Mouse (Mus musculus) erythroblast, embryonic 14.5 days (primary cell): ENCODE results near the gene Smim8. TPM values are rescaled to one million over a fixed set of nuclear protein-coding genes. Genes with fewer than 3 reads are reported as not detected.
A peak's percentile ranks its signal among the peaks of the same experiment; 100 is the strongest.
"Not testable (repeated sequence)": the region's sequence is repeated elsewhere in the genome, so short reads cannot be mapped to it uniquely, and the experiment has no call there.

Experiments used
- H3K27me3 ChIP-seq: 2 replicates; pipeline ENCODE4 v1.6.1; 2012; ENCODE audit warnings: inconsistent platforms; ENCODE audit not compliant: control insufficient read depth
- H3K36me3 ChIP-seq: 2 replicates; pipeline ENCODE4 v1.6.1; 2012; ENCODE audit warnings: mild to moderate bottlenecking, inconsistent platforms; ENCODE audit not compliant: control insufficient read depth
- H3K4me1 ChIP-seq: 2 replicates; pipeline ENCODE4 v1.6.1; 2012; ENCODE audit warnings: inconsistent platforms; ENCODE audit not compliant: control insufficient read depth
- H3K4me3 ChIP-seq: replicated peaks from 2 replicates; pipeline ENCODE3; 2012; ENCODE audit warnings: moderate library complexity, mild to moderate bottlenecking, inconsistent platforms
- H3K9me3 ChIP-seq: 2 replicates; pipeline ENCODE4 v1.6.1; 2012; ENCODE audit warnings: low read length, inconsistent platforms, mixed read lengths; ENCODE audit not compliant: control insufficient read depth
- GATA1 ChIP-seq: IDR thresholded peaks from 2 replicates; pipeline ENCODE4 v1.6.1; 2012; ENCODE audit warnings: low read length, inconsistent platforms, mixed read lengths
- TAL1 ChIP-seq: IDR thresholded peaks from 3 replicates; pipeline ENCODE4 v1.6.1; 2012; ENCODE audit warnings: low read length, inconsistent platforms, mixed read lengths
- polyA plus RNA-seq: library from polyadenylated mRNA; stranded (reverse); fragments of >175 nt; gene quantifications from 2 replicates; pipeline ENCODE4 v1.2.3, GENCODE M21; 2012

The Smim8 gene
- polyA plus RNA-seq, 1 experiment = 1.4 TPM

GRCm38 (mm10) chr4:34784865-34785264 is 6.6 kb upstream of the Smim8 start:
- Histone ChIP-seq H3K9me3 (no peaks in the 10 kb centered on the region), H3K36me3 (no peaks in the 10 kb centered on the region), H3K4me3 (no peak overlapping the region), H3K4me1 (no peaks in the 10 kb centered on the region), H3K27me3 (no peaks in the 10 kb centered on the region)
- TF ChIP-seq TAL1 (no peak), GATA1 (no peak)

DNA sequence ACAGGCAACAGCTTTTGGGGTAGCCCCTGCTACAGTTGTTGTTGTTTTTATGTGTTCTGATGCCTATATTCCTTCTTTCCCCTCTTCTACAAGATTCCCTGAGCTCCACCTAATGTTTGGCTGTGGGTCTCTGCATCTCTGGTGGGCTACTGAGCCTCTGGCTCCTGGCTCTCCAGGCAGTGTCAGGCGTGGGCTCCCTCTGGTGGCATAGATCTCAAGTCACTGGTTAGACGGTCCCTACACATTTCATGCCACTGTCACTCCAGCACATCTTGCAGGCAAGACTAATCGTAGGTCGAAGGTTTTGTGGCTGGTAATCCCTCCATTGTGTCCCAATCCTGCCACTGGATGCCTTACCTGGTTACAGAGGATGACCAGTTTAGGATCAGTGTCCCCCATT is 4.5 kb upstream of the Smim8 start:
- H3K36me3 ChIP-seq = no peaks in the 10 kb centered on the region
- no peaks in the 10 kb centered on the region for H3K27me3 ChIP-seq
- TF ChIP-seq GATA1 = no peak
- TF ChIP-seq TAL1 = no peak
- no peaks in the 10 kb centered on the region for H3K9me3 ChIP-seq
- H3K4me1 ChIP-seq = peaks cover 5% of the 10 kb centered on the region
- H3K4me3 ChIP-seq = no peak overlapping the region

DNA sequence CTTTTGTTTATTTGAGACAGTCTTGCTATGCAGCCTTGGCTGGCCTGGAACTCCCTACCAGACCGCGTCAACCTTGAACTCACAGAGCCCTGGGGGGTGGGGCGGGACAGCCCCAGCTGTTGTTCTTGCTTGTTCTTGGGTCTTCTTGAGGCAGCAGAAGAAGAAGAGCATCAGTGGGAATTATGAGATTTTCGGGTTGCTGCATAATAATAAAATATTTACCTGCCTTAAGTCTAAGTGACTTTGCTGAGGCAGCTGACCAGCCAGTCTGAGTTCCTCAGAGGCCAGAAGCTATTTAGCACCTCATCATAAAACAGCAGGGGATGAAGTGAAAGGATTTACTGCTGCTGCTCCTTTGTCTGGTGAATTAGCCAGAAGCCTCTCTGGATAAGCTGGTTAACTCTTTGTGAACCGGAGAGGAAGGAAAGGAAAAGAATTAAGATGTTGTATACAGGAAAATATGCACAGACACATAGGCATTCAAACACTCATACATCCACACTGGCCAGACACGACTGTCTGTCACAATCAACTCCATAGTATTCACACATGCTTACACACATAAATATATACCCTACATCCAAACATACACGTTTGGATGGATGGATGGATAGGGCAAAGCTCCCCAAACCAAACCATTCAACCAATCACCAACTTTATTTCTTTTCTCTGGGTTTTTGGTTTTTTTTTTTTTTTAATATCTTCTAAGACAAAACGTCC is 6.4 kb downstream of the Smim8 start:
- Histone ChIP-seq H3K27me3 (no peaks in the 10 kb centered on the region), H3K9me3 (no peaks in the 10 kb centered on the region), H3K4me3 (no peak overlapping the region), H3K4me1 (peaks cover 11% of the 10 kb centered on the region), H3K36me3 (no peaks in the 10 kb centered on the region; the same call in 1 of the 2 replicates)
- TF ChIP-seq GATA1 (no peak), TAL1 (no peak)

- Histone ChIP-seq H3K9me3 (no peaks in the 10 kb centered on the region), H3K4me3 (no peak within 1 kb of the TSS), H3K4me1 (no peaks in the 10 kb centered on the region), H3K27me3 (no peaks in the 10 kb centered on the region), H3K36me3 (no peaks in the 10 kb centered on the region)
- TF ChIP-seq TAL1 = no peak
- TF ChIP-seq GATA1 = no peak
Observed at GRCm38 (mm10) chr4:34756163-34756562, 22.1 kb downstream of the Smim8 start, which contains the start of gene Gm136. Gene Gm136 (minus strand): TSS chr4:34756263.

- no peak overlapping the region for H3K4me3 ChIP-seq
- no peaks in the 10 kb centered on the region for H3K9me3 ChIP-seq
- H3K27me3 ChIP-seq = no peaks in the 10 kb centered on the region
- TF ChIP-seq TAL1 = no peak
- TF ChIP-seq GATA1 = no peak
- no peaks in the 10 kb centered on the region for H3K36me3 ChIP-seq
- no peaks in the 10 kb centered on the region for H3K4me1 ChIP-seq
Observed at GRCm38 (mm10) chr4:34749236-34749635, 29.0 kb downstream of the Smim8 start.

DNA sequence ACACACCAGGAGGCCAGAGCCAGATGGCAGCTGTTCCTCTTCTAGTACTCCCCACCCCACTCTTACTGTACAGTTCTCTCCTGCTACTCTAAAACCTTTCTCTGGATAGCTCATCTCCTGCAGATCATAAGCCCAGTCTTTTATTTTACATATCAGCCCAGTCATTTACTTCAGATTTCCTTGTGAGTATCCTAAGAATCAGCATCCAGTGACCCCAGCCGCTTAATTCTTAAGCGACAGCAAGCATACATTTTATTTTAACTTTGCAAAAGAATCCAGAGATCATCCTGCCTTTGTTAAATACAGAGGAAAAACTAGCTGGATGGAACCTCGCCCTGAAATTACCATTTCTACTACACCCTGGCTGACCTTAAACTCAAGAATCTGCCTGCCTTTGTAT is 43.8 kb downstream of the Smim8 start:
- TF ChIP-seq GATA1 (no peak), TAL1 (no peak)
- no peaks in the 10 kb centered on the region for H3K36me3 ChIP-seq
- no peaks in the 10 kb centered on the region for H3K9me3 ChIP-seq
- H3K27me3 ChIP-seq = peaks cover 10% of the 10 kb centered on the region
- H3K4me1 ChIP-seq = peaks cover 8% of the 10 kb centered on the region
- no peak overlapping the region for H3K4me3 ChIP-seq

DNA sequence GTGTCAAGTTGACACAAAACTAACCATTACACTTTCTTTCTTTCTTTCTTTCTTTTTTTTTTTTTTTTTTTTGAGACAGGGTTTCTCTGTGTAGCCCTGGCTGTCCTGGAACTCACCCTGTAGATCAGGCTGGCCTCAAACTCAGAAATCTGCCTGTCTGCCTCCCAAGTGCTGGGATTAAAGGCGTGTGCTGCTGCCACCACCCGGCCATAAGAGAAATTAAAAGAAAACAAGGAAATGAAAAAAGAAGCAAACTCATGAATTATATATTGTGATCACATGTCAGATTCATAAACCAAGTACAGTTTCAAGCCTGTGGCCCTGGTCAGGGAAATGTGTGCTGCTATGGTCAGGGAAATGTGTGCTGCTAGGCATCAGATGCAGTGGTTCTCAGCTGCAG is 44.8 kb downstream of the Smim8 start:
- H3K4me3 ChIP-seq, H3K4me1 ChIP-seq, H3K36me3 ChIP-seq, H3K9me3 ChIP-seq: not testable (repeated sequence)
- peaks cover 15% of the 10 kb centered on the region for H3K27me3 ChIP-seq

- peak within 1 kb of the TSS; percentile 49 for H3K4me3 ChIP-seq
- no peaks in the 10 kb centered on the region for H3K36me3 ChIP-seq
- H3K9me3 ChIP-seq = no peaks in the 10 kb centered on the region
- peaks cover 8% of the 10 kb centered on the region for H3K4me1 ChIP-seq
- H3K27me3 ChIP-seq = peaks cover 18% of the 10 kb centered on the region
- TF ChIP-seq GATA1 = no peak
- no peak for TF ChIP-seq TAL1
Observed at GRCm38 (mm10) chr4:34729851-34730341, 48.3 kb downstream of the Smim8 start, which contains the start of gene Cfap206. Gene Cfap206 (minus strand): TSS chr4:34730206.

DNA sequence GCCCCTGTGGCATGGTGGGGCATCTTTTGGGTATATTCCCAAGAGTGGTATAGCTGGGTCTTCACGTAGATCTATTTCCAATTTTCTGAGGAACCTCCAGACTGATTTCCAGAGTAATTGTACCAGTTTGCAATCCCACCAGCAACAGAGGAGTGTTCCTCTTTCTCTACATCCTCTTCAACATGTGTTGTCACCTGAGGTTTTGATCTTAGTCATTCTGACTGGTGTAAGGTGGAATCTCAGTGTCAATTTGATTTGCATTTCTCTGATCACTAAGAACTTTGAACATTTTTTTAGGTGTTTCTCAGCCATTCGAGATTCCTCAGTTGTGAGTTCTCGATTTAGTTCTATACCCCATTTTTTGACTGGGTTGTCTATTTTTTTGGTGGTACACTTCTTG is 52.5 kb downstream of the Smim8 start:
- H3K4me1 ChIP-seq, H3K36me3 ChIP-seq: not testable (repeated sequence)
- H3K27me3 ChIP-seq = peaks cover 18% of the 10 kb centered on the region

GRCm38 (mm10) chr4:34724306-34724705 is 53.9 kb downstream of the Smim8 start:
- Histone ChIP-seq H3K4me1 (no peaks in the 10 kb centered on the region), H3K9me3 (peaks cover 17% of the 10 kb centered on the region), H3K27me3 (peaks cover 7% of the 10 kb centered on the region), H3K4me3 (no peak overlapping the region), H3K36me3 (no peaks in the 10 kb centered on the region)
- TF ChIP-seq GATA1 (no peak), TAL1 (no peak)

More for the DNA sequence above, 52.5 kb downstream of the Smim8 start:
- H3K4me3 ChIP-seq, H3K9me3 ChIP-seq: not testable (repeated sequence)
